9 mouse cellular contexts compared by ENCODE assay signal in the genomic region with DNA sequence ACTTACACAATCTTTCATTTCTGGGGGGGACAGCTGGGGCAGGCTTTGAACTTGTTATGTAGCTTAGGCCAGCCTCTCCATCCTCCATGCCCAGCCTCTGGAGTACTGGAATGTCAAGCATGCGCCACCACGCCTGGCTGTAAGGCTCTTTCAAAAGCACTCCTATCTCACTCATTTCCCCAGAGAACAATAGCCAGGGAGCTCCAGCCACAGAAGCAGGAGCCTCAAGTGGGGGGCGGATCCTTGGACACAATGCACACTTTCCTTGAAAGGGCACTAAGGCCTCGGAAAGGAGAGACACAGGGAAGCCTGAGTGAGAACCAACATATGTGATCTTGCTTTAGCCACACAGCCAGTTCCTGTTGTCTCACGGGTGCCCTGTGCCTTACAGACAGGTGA.
A peak's percentile ranks its signal among the peaks of the same experiment; 100 is the strongest.
DNase-seq lines count a peak whose midpoint lies in the region; ATAC-seq and TF ChIP-seq lines count a peak whose summit lies in the region.
"Had no signal": no experiment of that assay in that cellular context is flagged by ENCODE, and none has a peak within 500 bp of the region (broad histone marks: within the 10 kb centered on the region; RNA-seq: fewer than 3 reads in every experiment).

No protein-coding gene starts in this region.

- no peak for ATAC-seq in limb, embryonic 11.5 days (ENCODE audit: insufficient number of reproducible peaks, low FRiP score, low TSS enrichment, low read depth)

- DNase-seq in layer of hippocampus, adult 2 months (ENCODE audit: low spot score in 2 of 2): no peak
- no peak for DNase-seq in layer of hippocampus, adult 11-12 months (ENCODE audit: low spot score)
- peak; percentile 87 for DNase-seq in heart, embryonic 10.5 days (ENCODE audit: low spot score)
- peak; percentile 43 for DNase-seq in limb, embryonic 11.5 days (ENCODE audit: low spot score)
- peak; percentile 24 for DNase-seq in retina, postnatal 1 day
- no peak for DNase-seq in gastrocnemius, postnatal 4 days (ENCODE audit: low spot score in 2 of 2)
- DNase-seq in frontal cortex, postnatal 36 days (ENCODE audit: low spot score in 2 of 2): no peak
- DNase-seq in ovary, adult 18-20 months (ENCODE audit: low spot score): no peak

- peaks cover 5% of the 10 kb centered on the region; the same call in 1 of the 2 replicates for H3K27me3 ChIP-seq in heart, embryonic 10.5 days (ENCODE audit: insufficient read depth, poor library complexity, severe bottlenecking)
- H3K27me3 ChIP-seq in limb, embryonic 11.5 days (ENCODE audit: control insufficient read depth, insufficient read depth, low read length): no peaks in the 10 kb centered on the region

- H3K36me3 ChIP-seq in heart, embryonic 10.5 days: no peaks in the 10 kb centered on the region
- no peaks in the 10 kb centered on the region for H3K36me3 ChIP-seq in limb, embryonic 11.5 days (ENCODE audit: control insufficient read depth, insufficient read depth, low read length)

- H3K9ac ChIP-seq in limb, embryonic 11.5 days (ENCODE audit: low read length): no peak overlapping the region

- peaks cover 36% of the 10 kb centered on the region for H3K4me1 ChIP-seq in heart, embryonic 10.5 days
- peaks cover 26% of the 10 kb centered on the region for H3K4me1 ChIP-seq in limb, embryonic 11.5 days (ENCODE audit: control insufficient read depth, insufficient read depth, low read length)
- H3K4me1 ChIP-seq: megakaryocyte, embryonic 14.5 days had no signal

- peak overlapping the region; percentile 70; the same call in 1 of the 2 replicates for H3K27ac ChIP-seq in layer of hippocampus, adult 2 months
- H3K27ac ChIP-seq in heart, embryonic 10.5 days: peak overlapping the region; percentile 83
- H3K27ac ChIP-seq in limb, embryonic 11.5 days (replicated peaks; ENCODE audit: low read depth, low read length): no peak overlapping the region

- under 1% methylated on average over 5 of the region's 5 CpGs for WGBS in heart, embryonic 10.5 days
- 22% methylated on average over 5 of the region's 5 CpGs for WGBS in limb, embryonic 11.5 days

- H3K4me3 ChIP-seq in layer of hippocampus, adult 2 months: no peak overlapping the region
- no peak overlapping the region for H3K4me3 ChIP-seq in heart, embryonic 10.5 days
- H3K4me3 ChIP-seq in limb, embryonic 11.5 days (ENCODE audit: low read depth, low read length): no peak overlapping the region
- H3K4me3 ChIP-seq: megakaryocyte, embryonic 14.5 days had no signal

- no peak overlapping the region for H3K4me2 ChIP-seq in limb, embryonic 11.5 days (ENCODE audit: low read depth, severe bottlenecking)

- no peak for TF ChIP-seq CTCF in layer of hippocampus, adult 2 months (conservative IDR thresholded peaks at IDR 0.05)

- H3K9me3 ChIP-seq in heart, embryonic 10.5 days: 0 out of 2 replicates have a peak, but pooled peaks cover under 1% of the 10 kb centered on the region
- H3K9me3 ChIP-seq in limb, embryonic 11.5 days (ENCODE audit: control insufficient read depth, low read length): no peaks in the 10 kb centered on the region
- H3K9me3 ChIP-seq: megakaryocyte, embryonic 14.5 days had no signal

Comparison
In these comparisons a context has a peak if more than half of its experiments do, and no peak if none do; other contexts are left out.
1. DNase-seq: peak in heart, embryonic 10.5 days (single experiment), limb, embryonic 11.5 days (single experiment) and retina, postnatal 1 day (single experiment); none in layer of hippocampus, adult 2 months (0 of 2), layer of hippocampus, adult 11-12 months (single experiment), gastrocnemius, postnatal 4 days (0 of 2), frontal cortex, postnatal 36 days (0 of 2) and ovary, adult 18-20 months (single experiment).